Mouse (Mus musculus): ENCODE measurements around the gene Tcte3. TPM values are rescaled to one million over a fixed set of nuclear protein-coding genes. Genes with fewer than 3 reads are reported as not detected.
A peak's percentile ranks its signal among the peaks of the same experiment; 100 is the strongest.
"Not testable (repeated sequence)": the region's sequence is repeated elsewhere in the genome, so short reads cannot be mapped to it uniquely, and the experiment has no call there.

Gene Tcte3
- polyA plus RNA-seq, 1 experiment, result 0.13 TPM

GRCm38 (mm10) chr17:15031414-15031813, 9.9 kb downstream of the Tcte3 start:
- not testable (repeated sequence) for H3K36me3 ChIP-seq (ENCODE audit: control insufficient read depth); H3K4me1 ChIP-seq (ENCODE audit: control insufficient read depth)

GRCm38 (mm10) chr17:15025513-15025912, 15.8 kb downstream of the Tcte3 start:
- not testable (repeated sequence) for H3K4me1 ChIP-seq (ENCODE audit: control insufficient read depth); H3K9me3 ChIP-seq (ENCODE audit: control insufficient read depth, low read length); H3K27me3 ChIP-seq (ENCODE audit: control insufficient read depth); H3K4me3 ChIP-seq (replicated peaks); H3K36me3 ChIP-seq (ENCODE audit: control insufficient read depth)

More at GRCm38 (mm10) chr17:15031414-15031813, 9.9 kb downstream of the Tcte3 start:
- H3K27me3 ChIP-seq (ENCODE audit: control insufficient read depth); H3K4me3 ChIP-seq (replicated peaks); H3K9me3 ChIP-seq (ENCODE audit: control insufficient read depth, low read length): not testable (repeated sequence)

- H3K4me3 ChIP-seq (replicated peaks); H3K27me3 ChIP-seq (ENCODE audit: control insufficient read depth); H3K9me3 ChIP-seq (ENCODE audit: control insufficient read depth, low read length); H3K36me3 ChIP-seq (ENCODE audit: control insufficient read depth); H3K4me1 ChIP-seq (ENCODE audit: control insufficient read depth): not testable (repeated sequence)
Measured at GRCm38 (mm10) chr17:15024502-15025193, 16.6 kb downstream of the Tcte3 start.

GRCm38 (mm10) chr17:15023878-15024492, 17.3 kb downstream of the Tcte3 start:
- not testable (repeated sequence) for H3K27me3 ChIP-seq (ENCODE audit: control insufficient read depth); H3K36me3 ChIP-seq (ENCODE audit: control insufficient read depth); H3K4me3 ChIP-seq (replicated peaks); H3K9me3 ChIP-seq (ENCODE audit: control insufficient read depth, low read length); H3K4me1 ChIP-seq (ENCODE audit: control insufficient read depth)

GRCm38 (mm10) chr17:15021503-15022220, 19.6 kb downstream of the Tcte3 start:
- H3K27me3 ChIP-seq (ENCODE audit: control insufficient read depth); H3K9me3 ChIP-seq (ENCODE audit: control insufficient read depth, low read length); H3K36me3 ChIP-seq (ENCODE audit: control insufficient read depth); H3K4me1 ChIP-seq (ENCODE audit: control insufficient read depth); H3K4me3 ChIP-seq (replicated peaks): not testable (repeated sequence)

GRCm38 (mm10) chr17:15009706-15010413, 31.4 kb downstream of the Tcte3 start, which contains the start of gene Gm3435:
Gene Gm3435 (plus strand): TSS chr17:15010176.
- H3K9me3 ChIP-seq (ENCODE audit: control insufficient read depth, low read length); H3K4me1 ChIP-seq (ENCODE audit: control insufficient read depth); H3K27me3 ChIP-seq (ENCODE audit: control insufficient read depth); H3K36me3 ChIP-seq (ENCODE audit: control insufficient read depth); H3K4me3 ChIP-seq (replicated peaks): not testable (repeated sequence)

- not testable (repeated sequence) for H3K4me3 ChIP-seq (replicated peaks); H3K4me1 ChIP-seq (ENCODE audit: control insufficient read depth); H3K36me3 ChIP-seq (ENCODE audit: control insufficient read depth); H3K9me3 ChIP-seq (ENCODE audit: control insufficient read depth, low read length); H3K27me3 ChIP-seq (ENCODE audit: control insufficient read depth)
Measured at GRCm38 (mm10) chr17:15009088-15009487, 32.2 kb downstream of the Tcte3 start.

- not testable (repeated sequence) for H3K4me3 ChIP-seq (replicated peaks); H3K9me3 ChIP-seq (ENCODE audit: control insufficient read depth, low read length); H3K27me3 ChIP-seq (ENCODE audit: control insufficient read depth)
Measured at GRCm38 (mm10) chr17:15000047-15000446, 41.2 kb downstream of the Tcte3 start.

GRCm38 (mm10) chr17:14994140-14994539, 47.1 kb downstream of the Tcte3 start:
- H3K9me3 ChIP-seq (ENCODE audit: control insufficient read depth, low read length); H3K36me3 ChIP-seq (ENCODE audit: control insufficient read depth); H3K4me1 ChIP-seq (ENCODE audit: control insufficient read depth); H3K27me3 ChIP-seq (ENCODE audit: control insufficient read depth); H3K4me3 ChIP-seq (replicated peaks): not testable (repeated sequence)

More at GRCm38 (mm10) chr17:15000047-15000446, 41.2 kb downstream of the Tcte3 start:
- H3K4me1 ChIP-seq (ENCODE audit: control insufficient read depth); H3K36me3 ChIP-seq (ENCODE audit: control insufficient read depth): not testable (repeated sequence)

- H3K4me3 ChIP-seq (replicated peaks); H3K9me3 ChIP-seq (ENCODE audit: control insufficient read depth, low read length); H3K36me3 ChIP-seq (ENCODE audit: control insufficient read depth); H3K4me1 ChIP-seq (ENCODE audit: control insufficient read depth); H3K27me3 ChIP-seq (ENCODE audit: control insufficient read depth): not testable (repeated sequence)
Measured at GRCm38 (mm10) chr17:14993139-14993832, 48.0 kb downstream of the Tcte3 start.

GRCm38 (mm10) chr17:14992522-14993138, 48.7 kb downstream of the Tcte3 start:
- not testable (repeated sequence) for H3K9me3 ChIP-seq (ENCODE audit: control insufficient read depth, low read length); H3K4me1 ChIP-seq (ENCODE audit: control insufficient read depth); H3K4me3 ChIP-seq (replicated peaks); H3K36me3 ChIP-seq (ENCODE audit: control insufficient read depth); H3K27me3 ChIP-seq (ENCODE audit: control insufficient read depth)

GRCm38 (mm10) chr17:14990116-14990702, 51.1 kb downstream of the Tcte3 start:
- H3K27me3 ChIP-seq (ENCODE audit: control insufficient read depth); H3K9me3 ChIP-seq (ENCODE audit: control insufficient read depth, low read length); H3K4me1 ChIP-seq (ENCODE audit: control insufficient read depth); H3K36me3 ChIP-seq (ENCODE audit: control insufficient read depth); H3K4me3 ChIP-seq (replicated peaks): not testable (repeated sequence)

- peak within 1 kb of the TSS; percentile 35 for H3K4me3 ChIP-seq (replicated peaks)
- not testable (repeated sequence) for H3K9me3 ChIP-seq (ENCODE audit: control insufficient read depth, low read length); H3K36me3 ChIP-seq (ENCODE audit: control insufficient read depth); H3K27me3 ChIP-seq (ENCODE audit: control insufficient read depth); H3K4me1 ChIP-seq (ENCODE audit: control insufficient read depth)
Measured at GRCm38 (mm10) chr17:14978362-14979038, 62.8 kb downstream of the Tcte3 start, which contains the start of the genes 9030025P20Rik and Gm3417. Gene 9030025P20Rik (plus strand): TSS chr17:14978468. Gene Gm3417 (minus strand): TSS chr17:14978790.
